Mouse (Mus musculus) T-cell, adult 2 months (primary cell): Measurements from ENCODE around the gene Nup133.

ENCODE experiments used
- DNase-seq: peaks from one replicate; pipeline ENCODE4 v3.0.0; 2022; ENCODE audit warnings: low spot score

Nup133 gene

DNA sequence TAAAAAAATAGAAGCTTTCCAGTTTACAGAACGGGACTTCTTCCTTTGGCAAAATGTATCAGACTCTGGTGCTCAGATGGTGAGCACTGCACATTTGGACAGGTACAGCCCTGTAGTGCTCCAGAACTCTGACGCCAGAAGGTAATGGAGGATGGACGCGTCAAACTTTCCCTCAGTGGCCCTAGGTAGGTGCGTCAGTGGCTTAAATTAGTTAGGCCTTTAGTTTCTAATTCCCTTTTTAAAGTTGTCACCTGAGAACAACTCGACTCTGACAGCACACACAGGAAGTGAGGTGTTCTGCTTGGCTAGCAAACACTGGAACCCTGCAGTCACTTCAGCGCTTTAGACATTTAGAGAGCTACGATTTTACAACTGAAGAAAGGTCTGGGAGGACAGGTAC, 4.6 kb upstream of the Nup133 start:
- no peak for DNase-seq

DNA sequence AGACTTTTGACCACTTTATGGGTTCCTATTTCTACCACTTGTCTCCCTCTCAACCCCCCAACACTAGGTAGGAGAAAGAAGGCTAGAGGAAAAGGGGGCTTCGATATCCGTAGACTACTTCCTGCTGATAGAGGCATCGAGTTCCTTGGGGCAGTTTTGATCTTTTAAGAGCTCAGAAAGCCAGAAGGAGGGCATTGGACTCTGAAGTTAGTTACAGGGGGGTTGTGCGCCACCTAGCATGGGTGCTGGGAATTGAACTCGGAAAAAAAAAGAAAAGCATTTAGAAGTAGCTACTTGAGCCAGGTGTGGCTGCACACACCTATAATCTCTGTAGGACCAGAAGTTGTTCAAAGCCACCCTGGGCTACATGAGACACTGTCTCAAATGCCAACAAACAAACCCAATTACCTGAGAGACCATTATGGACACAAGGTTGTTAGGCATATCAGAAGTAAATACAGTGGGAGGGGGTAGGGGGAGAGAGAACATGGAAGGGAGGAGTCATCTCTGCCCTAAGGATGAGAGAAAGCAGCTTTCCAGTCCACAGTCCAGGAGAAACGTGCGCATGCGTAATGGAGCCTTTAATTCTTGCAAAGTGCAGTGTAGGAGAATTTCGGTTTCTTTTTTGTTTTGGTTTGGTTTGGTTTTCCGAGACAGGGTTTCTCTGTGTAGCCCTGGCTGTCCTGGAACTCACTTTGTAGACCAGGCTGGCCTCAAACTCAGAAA, 1.2 kb upstream of the Nup133 start:
- peak; percentile 72 for DNase-seq

DNA sequence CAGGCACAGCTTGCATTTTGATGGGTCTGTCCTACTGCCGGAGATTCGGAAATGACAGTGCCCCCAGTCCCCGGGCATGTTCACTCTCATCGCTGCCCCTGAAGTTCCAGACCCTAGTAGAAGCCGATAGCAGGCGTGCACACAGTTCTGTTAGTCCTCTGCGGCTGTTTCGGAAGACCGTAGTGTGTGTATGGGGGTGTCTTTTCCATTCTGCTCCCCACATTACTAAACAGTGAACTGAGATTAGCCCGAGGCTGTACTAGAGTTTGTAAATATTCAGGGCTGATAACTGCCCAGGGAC, 571 bp upstream of the Nup133 start:
- DNase-seq, result no peak

DNA sequence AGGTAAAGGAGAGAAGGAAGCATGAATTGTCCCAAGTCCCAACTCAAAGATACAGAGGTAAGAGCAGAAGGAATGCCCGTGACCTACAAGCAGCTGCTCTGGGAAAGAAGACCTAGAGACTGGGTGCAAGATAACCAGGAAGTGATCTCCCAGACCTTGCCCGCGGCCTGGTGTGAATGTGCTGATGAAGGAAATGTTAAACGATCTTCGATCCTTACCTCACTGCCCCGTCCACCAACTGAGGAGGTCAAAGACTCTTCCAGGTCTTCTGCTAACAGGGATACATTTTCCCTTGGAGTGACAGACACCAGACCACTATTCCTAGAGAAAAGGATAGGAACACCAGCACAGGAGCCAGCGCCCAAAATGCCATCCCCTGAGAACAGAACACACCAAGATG, 20.0 kb downstream of the Nup133 start:
- no peak for DNase-seq

DNA sequence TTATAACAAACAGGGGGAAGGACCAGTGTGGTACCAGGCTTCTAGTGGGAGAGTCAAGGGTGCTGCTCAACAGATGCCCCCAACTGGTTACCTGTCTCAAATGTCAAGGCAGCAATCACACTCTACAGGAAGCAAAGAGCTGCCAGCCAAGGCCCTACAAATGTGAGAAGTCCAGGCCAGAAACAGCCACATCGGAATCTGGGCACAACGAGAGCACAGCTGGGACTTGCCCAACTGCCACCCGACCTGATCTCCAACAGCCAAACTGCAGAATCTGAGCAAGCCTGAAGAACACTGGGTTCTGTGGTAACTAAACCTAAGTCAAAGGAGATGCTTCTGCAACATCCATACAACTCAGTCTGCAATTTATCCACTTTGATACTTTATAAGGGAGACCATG, 23.4 kb downstream of the Nup133 start:
- DNase-seq, result no peak

DNA sequence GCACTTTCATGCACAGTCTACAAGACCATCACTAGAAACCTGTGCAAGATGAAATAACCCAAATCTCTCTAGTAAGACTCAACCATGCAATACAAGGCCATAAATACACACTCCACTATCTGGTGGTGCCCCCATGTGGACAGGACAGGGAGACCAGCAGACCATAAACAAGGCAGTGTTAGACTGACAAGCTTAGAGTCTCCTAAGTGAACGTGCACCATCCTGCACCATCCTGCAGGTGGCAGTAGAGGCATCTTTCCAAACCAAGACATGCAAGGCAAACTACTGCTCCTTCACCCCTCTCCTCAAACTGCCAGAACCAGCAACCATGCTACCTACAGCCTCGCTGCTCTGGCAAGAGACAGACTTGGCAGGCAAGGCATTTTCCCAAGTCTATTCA, 24.3 kb downstream of the Nup133 start:
- peak; percentile 70 for DNase-seq

DNA sequence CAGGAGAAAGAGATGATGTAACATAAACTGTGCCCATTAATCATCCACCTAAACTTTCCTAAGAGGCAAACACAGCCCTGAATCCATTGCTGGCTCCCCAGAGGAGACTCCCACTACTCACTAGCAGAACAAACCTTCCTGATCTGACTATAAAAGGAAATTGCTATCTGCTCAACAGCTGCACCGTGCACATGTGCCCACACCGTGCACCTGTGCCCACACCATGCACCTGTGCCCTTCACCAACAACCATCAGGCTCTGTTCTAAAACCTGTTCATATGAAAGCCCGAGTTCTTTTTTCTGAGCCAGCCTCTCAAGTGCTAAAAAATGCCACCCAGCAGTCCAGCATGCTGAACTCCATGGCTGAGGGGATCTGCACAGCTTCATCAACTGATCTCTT, 34.4 kb downstream of the Nup133 start:
- no peak for DNase-seq

DNA sequence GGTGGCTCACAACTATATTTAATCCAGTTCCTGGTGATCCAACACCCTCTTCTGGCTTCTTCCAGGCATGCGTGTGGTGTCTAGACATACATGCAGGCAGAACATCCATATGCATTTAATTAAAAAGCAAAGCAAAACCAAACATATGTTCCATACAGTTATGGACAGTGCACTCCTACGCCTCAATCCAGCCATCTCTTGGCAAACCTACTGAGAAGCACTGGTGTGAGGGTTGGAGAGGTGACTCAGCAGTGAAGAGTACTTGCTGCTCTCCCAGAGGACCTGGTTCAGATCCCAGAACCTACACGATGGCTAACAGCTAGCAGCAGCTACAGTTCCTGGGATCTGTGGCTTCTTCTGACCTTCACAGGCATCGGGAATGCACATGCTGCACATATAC, 36.8 kb downstream of the Nup133 start:
- no peak for DNase-seq

DNA sequence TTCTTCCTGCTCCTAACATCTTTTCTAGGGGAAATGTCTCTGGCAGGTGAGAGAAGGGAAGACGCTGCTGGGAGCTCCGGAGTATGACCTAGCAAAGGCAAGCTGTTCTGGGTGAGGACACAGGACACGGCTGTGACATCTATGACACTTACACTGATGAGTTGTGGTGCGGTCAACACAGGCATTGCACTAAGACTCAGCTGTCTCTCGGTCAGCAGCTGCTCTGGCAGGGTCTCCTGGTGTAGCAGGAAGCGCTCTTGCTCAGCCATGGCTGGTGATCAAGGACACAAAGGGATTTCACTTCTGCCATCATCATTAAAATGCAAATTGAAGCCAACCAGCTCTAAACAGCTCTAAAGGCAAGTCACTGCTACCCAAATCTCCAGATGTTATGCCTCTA, 41.5 kb downstream of the Nup133 start:
- no peak for DNase-seq

DNA sequence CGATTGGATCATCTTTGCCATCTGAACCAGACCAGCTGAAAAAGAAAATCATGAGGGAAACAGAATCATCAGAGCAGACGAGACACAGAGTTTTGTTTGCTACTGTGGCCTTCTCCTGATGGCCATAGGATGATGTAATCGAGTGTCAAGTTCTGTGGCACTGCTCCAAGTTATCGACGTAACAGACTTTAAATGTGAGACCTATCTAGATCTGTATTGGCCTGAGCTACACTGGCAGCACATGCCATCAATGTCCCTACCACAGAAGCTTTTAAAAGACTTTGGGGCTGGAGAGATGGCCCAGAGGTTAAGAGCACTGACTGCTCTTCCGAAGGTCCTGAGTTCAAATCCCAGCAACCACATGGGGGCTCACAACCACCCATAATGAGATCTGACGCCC, 46.4 kb downstream of the Nup133 start:
- no peak for DNase-seq

DNA sequence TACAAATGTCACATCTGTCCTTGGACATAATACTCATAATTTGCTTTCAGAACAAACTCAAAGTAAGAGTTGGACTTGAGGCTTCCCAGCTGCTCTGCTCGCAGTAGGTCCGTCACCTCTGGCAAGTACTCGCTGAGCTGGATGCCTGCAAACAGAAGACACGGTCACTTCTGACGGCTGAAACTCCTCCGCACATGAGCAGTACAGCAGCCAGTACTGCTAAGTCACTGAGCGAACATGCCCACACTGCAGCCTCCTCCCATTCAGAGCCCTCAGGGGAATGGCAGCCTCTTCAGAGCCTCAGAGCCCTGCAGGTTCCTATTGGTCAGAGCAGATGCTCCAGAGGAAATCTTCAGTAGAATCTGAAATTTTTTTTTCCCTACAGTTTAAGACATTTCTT, 49.7 kb downstream of the Nup133 start:
- DNase-seq, result no peak

DNA sequence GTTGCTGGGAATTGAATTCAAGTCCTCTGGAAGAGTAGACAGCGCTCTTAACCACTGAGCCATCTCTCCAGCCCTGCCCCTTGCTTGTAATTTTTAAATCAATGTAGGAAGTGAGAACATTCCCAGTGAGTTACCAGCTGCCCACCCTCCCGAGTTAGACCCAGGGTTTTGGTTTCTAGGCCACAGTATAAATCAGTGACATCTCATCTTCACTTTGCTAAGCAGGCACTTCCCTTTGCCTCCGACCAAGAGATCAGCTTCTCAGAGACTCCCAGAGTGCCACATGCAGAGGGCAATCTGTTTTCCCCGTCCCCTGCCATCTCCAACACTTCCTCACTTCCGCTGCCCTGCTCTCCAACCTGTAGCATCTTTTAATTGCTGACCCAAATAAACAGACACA, 50.5 kb downstream of the Nup133 start:
- DNase-seq, result no peak

DNA sequence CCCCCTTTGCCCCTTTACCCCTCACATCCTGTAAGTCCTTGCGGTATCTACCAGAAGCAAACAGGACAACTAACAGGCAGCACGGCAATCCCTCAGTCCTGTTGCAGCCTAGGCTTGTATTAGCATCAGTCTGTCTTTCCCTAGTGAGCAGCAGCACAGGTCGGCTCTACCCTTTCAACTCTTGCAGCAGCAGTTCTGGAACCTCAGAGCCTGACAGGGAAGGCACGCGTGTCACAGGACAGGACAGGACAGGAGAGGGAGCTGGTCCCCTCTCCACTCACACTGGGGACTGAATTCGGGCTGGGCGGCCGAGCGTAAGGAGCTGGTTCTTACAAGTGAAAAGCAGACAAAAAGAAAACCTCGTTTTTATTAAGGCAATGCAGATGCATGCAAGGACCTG, 52.3 kb downstream of the Nup133 start:
- DNase-seq, result no peak

DNA sequence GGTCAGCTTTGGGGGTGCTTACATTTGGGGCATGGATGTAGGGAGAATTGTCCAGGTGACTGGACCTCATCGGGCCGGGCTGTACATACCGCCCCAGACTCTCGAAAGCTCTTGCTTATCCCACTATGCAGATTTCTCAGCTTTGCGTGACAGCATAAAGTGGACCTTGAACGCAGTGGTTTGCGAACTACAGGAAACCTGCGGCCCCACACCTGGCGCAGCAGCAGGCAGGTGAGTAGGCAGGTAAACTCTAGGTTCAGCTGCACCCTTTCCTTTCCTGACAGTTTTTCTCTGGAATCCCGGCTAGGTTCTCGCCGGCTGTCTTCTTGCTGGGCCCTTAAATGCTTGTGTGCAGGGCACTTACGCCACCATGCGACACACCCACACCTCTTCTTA, 52.7 kb downstream of the Nup133 start:
- DNase-seq, result no peak

DNA sequence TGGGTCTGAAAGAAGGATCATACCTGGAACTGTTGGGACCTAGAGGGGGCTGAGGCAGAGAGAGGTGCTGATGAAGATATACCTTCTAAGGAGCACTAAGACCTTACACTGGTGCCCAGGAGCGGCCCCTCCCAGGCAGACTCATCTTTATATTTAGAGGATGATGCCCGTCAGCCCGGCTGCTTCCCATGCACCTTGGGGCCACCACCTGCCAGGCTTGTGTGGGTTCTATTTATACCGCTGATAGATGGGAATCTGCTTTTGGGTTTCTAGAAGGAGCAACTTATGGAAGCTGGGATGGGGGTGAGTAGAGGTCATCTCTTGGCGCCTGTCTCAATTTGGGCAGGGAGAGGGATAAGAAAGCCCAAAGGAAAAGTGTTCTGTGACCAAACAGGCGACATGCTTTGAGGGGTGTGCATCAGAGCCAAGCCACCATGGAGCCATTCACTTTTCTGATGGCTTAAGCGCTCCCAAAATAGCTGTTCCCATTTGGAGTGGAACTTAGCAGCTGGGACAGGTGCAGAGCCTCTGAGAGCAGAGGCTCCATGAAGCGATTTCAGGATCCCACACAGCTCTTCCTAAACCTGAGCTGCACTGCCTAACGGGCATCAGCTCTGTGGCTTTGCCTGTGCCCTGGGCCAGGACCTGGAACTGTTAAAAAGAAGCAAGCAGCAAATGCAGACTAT, 53.2 kb downstream of the Nup133 start:
- DNase-seq, result no peak

DNA sequence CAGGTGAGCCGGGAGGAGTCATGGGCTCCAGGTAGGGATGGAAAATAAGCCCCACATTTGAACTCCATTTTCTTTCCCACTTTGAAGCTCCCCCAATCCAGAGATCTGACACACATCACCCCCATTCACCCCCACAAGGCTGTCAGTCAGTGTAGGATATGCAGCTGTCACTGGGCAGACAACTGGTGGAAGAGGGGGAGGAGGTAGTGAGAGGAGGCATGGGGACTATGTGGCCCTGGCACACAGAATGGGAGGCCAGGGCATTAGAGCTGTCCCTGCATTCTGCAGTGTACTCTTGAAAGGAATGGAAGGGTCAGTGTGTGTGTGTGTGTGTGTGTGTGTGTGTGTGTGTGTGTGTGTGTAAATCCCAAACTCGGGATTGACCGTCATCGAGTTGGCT, 53.8 kb downstream of the Nup133 start:
- DNase-seq, result no peak

DNA sequence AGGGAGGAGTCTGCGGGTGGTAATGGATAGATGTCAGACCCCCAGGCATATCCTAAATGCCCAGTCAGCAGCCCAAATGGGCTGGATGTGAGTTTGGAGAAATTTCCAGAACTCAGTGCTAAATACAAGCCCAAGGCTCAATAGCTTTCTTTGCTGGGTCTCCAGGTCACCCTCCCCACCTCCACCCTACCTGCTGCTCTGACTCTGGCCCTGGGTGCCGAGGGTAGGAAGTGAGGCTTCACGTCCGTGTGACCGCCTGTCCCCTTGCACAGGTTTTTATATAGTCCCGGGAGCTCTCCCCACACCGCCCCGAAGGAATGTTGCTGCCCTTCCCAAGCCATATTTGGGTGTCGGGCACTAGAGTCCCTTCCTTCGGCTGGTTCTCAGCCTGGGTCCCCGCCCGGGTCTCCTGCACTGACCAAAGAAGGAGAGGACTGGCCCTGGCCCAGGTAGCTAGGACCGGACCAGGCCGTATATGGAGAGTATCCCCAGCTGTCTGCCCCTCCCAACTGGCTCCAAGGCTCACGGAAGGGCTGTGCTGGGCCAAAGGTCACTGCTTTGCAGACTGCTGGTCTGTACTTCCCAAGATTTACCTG, 54.5 kb downstream of the Nup133 start, which contains the start of gene Acta1:
Gene Acta1 (minus strand): TSS at position 250 of the 596 bp plus-strand sequence.
- no peak for DNase-seq

DNA sequence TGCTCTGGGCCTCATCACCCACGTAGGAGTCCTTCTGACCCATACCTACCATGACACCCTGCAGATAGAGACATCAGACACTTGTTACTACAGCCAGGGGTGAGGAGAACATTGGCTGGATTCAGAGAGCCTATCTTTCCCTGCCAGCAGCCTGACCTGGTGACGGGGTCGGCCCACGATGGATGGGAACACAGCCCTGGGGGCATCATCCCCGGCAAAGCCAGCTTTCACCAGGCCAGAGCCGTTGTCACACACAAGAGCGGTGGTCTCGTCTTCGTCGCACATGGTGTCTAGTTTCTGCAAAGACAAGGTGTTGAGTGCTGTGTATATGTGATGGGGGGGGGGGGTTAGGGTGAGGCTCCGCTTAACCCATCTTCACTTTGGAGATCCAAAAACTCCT, 55.7 kb downstream of the Nup133 start:
- no peak for DNase-seq

DNA sequence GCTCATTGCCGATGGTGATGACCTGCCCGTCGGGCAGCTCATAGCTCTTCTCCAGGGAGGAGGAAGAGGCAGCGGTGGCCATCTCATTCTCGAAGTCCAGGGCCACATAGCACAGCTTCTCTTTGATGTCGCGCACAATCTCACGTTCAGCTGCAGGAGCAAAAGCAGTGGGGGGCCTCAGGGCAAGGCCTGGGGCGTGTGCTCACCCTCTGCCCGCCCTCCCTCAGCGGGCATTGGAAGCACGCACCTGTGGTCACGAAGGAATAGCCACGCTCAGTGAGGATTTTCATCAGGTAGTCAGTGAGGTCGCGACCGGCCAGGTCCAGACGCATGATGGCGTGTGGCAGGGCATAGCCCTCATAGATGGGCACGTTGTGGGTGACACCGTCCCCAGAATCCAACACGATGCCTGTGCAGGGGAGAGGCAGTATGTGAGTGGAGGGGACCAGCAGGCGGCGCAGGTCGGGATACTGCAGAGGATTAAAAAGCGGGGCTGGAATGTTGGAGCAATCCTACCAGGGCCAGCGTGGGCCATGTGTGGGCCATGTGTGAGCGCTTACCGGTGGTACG, 56.4 kb downstream of the Nup133 start:
- DNase-seq, result no peak

DNA sequence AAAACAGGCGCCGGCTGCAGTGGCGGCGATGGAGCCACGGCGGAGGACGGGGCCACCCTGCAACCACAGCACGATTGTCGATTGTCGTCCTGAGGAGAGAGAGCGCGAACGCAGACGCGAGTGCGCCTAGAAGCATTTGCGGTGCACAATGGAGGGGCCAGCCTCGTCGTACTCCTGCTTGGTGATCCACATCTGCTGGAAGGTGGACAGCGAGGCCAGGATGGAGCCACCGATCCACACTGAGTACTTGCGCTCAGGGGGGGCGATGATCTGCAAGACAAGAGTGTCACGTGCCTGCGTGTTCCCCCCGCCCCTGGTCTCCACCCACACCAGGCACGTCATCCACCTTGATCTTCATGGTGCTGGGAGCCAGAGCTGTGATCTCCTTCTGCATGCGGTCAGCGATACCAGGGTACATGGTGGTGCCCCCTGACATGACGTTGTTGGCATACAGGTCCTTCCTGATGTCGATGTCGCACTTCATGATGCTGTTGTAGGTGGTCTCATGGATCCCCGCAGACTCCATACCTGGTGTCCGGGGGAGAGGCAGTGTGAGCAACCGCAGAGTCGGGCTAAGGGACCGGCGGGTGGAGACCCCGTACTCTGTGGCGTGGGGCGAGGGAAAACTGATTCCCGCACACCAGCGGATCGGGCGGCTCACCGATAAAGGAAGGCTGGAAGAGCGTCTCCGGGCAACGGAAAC, 57.0 kb downstream of the Nup133 start:
- peak; percentile 29 for DNase-seq

DNA sequence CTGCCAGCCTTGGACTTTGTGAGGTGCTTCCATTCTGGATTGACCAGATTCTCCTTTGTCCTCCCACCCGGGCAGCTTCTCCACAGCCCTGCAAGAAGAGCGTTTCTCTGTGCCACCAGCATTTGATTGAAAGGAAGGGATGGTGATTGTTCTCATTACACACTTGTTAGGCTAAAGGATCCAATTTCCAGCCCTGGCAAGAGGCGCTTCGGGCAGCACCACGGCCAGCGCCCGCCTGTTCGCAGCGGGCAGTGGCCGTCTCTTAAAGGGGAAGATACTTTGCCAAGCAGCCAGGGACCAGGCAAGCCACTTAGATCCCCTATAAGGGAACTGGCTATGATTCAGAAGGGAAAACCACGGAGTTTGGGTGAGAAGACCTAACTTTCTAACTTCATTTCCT, 57.8 kb downstream of the Nup133 start:
- no peak for DNase-seq

DNA sequence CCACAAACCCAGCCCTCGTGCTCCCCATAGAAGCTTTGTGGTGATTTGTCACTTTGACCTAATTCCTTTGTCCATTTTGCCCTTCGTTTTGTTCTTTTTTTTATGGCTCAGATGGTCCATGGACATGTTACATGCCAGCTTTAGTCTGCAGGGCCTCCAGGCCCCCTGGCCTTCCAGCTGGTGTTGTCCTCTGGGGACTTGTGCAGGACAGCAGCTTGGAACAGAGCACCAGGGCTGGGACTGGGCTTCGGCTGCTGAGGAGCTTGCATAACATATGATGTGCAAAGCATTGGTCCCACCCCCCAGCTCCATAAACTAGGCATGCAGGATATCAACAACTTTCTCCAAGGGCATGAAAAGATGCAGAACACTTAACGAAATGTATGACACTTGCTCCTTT, 59.3 kb downstream of the Nup133 start:
- no peak for DNase-seq

DNA sequence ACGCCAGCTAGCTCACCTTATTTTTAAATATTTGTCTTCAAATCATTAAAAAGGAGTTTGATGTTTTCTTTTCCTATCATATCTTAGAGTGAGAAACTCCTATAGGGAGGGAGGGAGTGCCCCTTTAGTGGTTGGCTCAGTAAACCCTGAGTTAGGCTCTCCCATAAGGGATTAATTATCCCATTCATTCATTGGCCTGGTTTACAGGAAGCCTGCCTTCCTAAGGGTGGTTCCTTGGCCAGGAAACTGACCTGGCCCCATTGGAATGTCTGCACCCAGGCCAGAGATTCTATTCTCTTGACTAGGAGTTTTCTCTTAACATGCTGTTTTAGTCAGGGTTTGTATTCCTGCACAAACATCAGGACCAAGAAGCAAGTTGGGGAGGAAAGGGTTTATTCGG, 61.1 kb downstream of the Nup133 start:
- DNase-seq, result no peak
